Mouse (Mus musculus): ENCODE data around the gene Brip1.

- TF ChIP-seq CTCF (IDR thresholded peaks at IDR 0.05; ENCODE audit: control insufficient read depth, insufficient read depth, insufficient replicate concordance, low read depth, low read length) = no peak
- TF ChIP-seq POLR2A (IDR thresholded peaks at IDR 0.05; ENCODE audit: control insufficient read depth, low read depth, low read length) = no peak
Observed at GRCm38 (mm10) chr11:86170743-86171142, 30.2 kb downstream of the Brip1 start.
